In genomic region chr14:118282917-118283316, GRCm38 (mm10) we compare ENCODE assay signal across 19 mouse cellular contexts. TPM values are rescaled to one million over a fixed set of nuclear protein-coding genes. Genes with fewer than 3 reads are reported as not detected.
DNase-seq lines count a peak whose midpoint lies in the region; ATAC-seq and TF ChIP-seq lines count a peak whose summit lies in the region.
"Had no signal": no experiment of that assay in that cellular context is flagged by ENCODE, and none has a peak within 500 bp of the region (broad histone marks: within the 10 kb centered on the region; RNA-seq: fewer than 3 reads in every experiment).

No protein-coding gene starts in this region.

- no peak overlapping the region for H3K4me2 ChIP-seq in lung, embryonic 16.5 days (ENCODE audit: low read depth, low read length)
- H3K4me2 ChIP-seq: embryonic facial prominence, embryonic 15.5 days; forebrain, embryonic 13.5 days; limb, embryonic 15.5 days; midbrain, embryonic 13.5 days had no signal

- H3K4me1 ChIP-seq in lung, embryonic 16.5 days (replicated peaks; ENCODE audit: control insufficient read depth, insufficient read depth, low read length): no peaks in the 10 kb centered on the region
- H3K4me1 ChIP-seq in lung, adult 2 months (ENCODE audit: control insufficient read depth, insufficient read depth, low read length): no peaks in the 10 kb centered on the region
- H3K4me1 ChIP-seq in kidney, adult 2 months (ENCODE audit: control insufficient read depth, insufficient read depth, low read length): no peaks in the 10 kb centered on the region
- H3K4me1 ChIP-seq: embryonic facial prominence, embryonic 15.5 days; forebrain, embryonic 13.5 days; heart, embryonic 10.5 days; midbrain, embryonic 13.5 days had no signal

- TF ChIP-seq POLR2A in lung, adult 2 months (IDR thresholded peaks at IDR 0.05; ENCODE audit: borderline replicate concordance, extremely low read depth, low read depth, low read length): no peak
- no peak for TF ChIP-seq POLR2A in kidney, adult 2 months (IDR thresholded peaks at IDR 0.05; ENCODE audit: low read depth, low read length)

- WGBS in lung, embryonic 16.5 days: 56% methylated on average over 14 of the region's 14 CpGs
- 66% methylated on average over 14 of the region's 14 CpGs for WGBS in lung, adult 2 months
- WGBS in kidney, adult 2 months: 23% methylated on average over 14 of the region's 14 CpGs

- DNase-seq in lung, adult 2 months: no peak
- peak; percentile 78 for DNase-seq in kidney, adult 2 months
- peak; percentile 47 to 68 for DNase-seq in kidney, postnatal 36 days
- no peak for DNase-seq in cerebellum, postnatal 4 days (ENCODE audit: low spot score in 2 of 2)
- no peak for DNase-seq in layer of hippocampus, adult 9-10 months (ENCODE audit: low spot score)
- DNase-seq in left cerebral cortex, adult 18-20 months (ENCODE audit: low spot score in 2 of 2): no peak
- DNase-seq: B cell, adult 2 months; heart, postnatal 36 days; layer of hippocampus, postnatal 36 days; thymus, postnatal 14 days had no signal

- TF ChIP-seq CTCF in lung, adult 2 months (IDR thresholded peaks at IDR 0.05; ENCODE audit: insufficient read depth, low read length): no peak
- no peak for TF ChIP-seq CTCF in kidney, adult 2 months (conservative IDR thresholded peaks at IDR 0.05; ENCODE audit: insufficient read depth, insufficient read length, low read depth, low read length)

- H3K9me3 ChIP-seq in lung, embryonic 16.5 days (ENCODE audit: control insufficient read depth, low read length): peaks cover 11% of the 10 kb centered on the region; the same call in 1 of the 2 replicates
- H3K9me3 ChIP-seq: embryonic facial prominence, embryonic 15.5 days had no signal

- H3K27me3 ChIP-seq in lung, embryonic 16.5 days (ENCODE audit: control insufficient read depth, insufficient read depth, low read depth, low read length): no peaks in the 10 kb centered on the region
- no peaks in the 10 kb centered on the region for H3K27me3 ChIP-seq in kidney, adult 2 months (replicated peaks; ENCODE audit: control insufficient read depth, insufficient read depth, low read length)
- H3K27me3 ChIP-seq: embryonic facial prominence, embryonic 15.5 days; forebrain, embryonic 13.5 days; limb, embryonic 15.5 days; midbrain, embryonic 13.5 days had no signal

- ATAC-seq in lung, embryonic 16.5 days (ENCODE audit: low read depth): peak; percentile 57
- ATAC-seq: forebrain, embryonic 13.5 days; midbrain, embryonic 13.5 days had no signal

- no peak overlapping the region for H3K9ac ChIP-seq in lung, embryonic 16.5 days (ENCODE audit: low read length)
- H3K9ac ChIP-seq: embryonic facial prominence, embryonic 15.5 days; forebrain, embryonic 13.5 days; limb, embryonic 15.5 days; midbrain, embryonic 13.5 days had no signal

- H3K27ac ChIP-seq in lung, embryonic 16.5 days (ENCODE audit: low read length): no peak overlapping the region
- H3K27ac ChIP-seq in kidney, adult 2 months (ENCODE audit: insufficient read depth, low read depth, low read length): no peak overlapping the region
- H3K27ac ChIP-seq: embryonic facial prominence, embryonic 15.5 days; forebrain, embryonic 13.5 days; heart, embryonic 10.5 days; limb, embryonic 15.5 days; midbrain, embryonic 13.5 days had no signal

- no peak overlapping the region for H3K4me3 ChIP-seq in lung, embryonic 16.5 days (ENCODE audit: low read length)
- H3K4me3 ChIP-seq in lung, adult 2 months (replicated peaks; ENCODE audit: extremely low read depth, low read depth, low read length): no peak overlapping the region
- H3K4me3 ChIP-seq in kidney, adult 2 months (ENCODE audit: insufficient read depth, low read depth, low read length): no peak overlapping the region
- H3K4me3 ChIP-seq: embryonic facial prominence, embryonic 15.5 days; forebrain, embryonic 13.5 days; heart, embryonic 10.5 days; limb, embryonic 15.5 days; midbrain, embryonic 13.5 days had no signal

- no peaks in the 10 kb centered on the region for H3K36me3 ChIP-seq in lung, embryonic 16.5 days (ENCODE audit: control insufficient read depth, insufficient read depth, low read length)
- no peaks in the 10 kb centered on the region for H3K36me3 ChIP-seq in kidney, adult 2 months (ENCODE audit: control insufficient read depth, insufficient read depth, low read length)
- H3K36me3 ChIP-seq: embryonic facial prominence, embryonic 15.5 days; G1E; heart, embryonic 10.5 days; limb, embryonic 15.5 days; midbrain, embryonic 13.5 days had no signal

RNA-seq across cellular contexts. Expression of gene Gm9376, which starts 16.2 kb away (rescaled TPM):
- not detected in 2 replicates for polyA plus RNA-seq in lung, embryonic 16.5 days (2015; fragmentation: Nextera tagmentation; extraction: Ambion mirVana)
- polyA plus RNA-seq in lung, adult 2 months (2012; rRNA removed): not detected in 2 replicates
- not detected in 2 replicates for polyA plus RNA-seq in kidney, adult 2 months (2012; rRNA removed)
- not detected for total RNA-seq in left cerebral cortex, adult 18-20 months (2021)
- total RNA-seq: adrenal gland, postnatal 4 days; common myeloid progenitor, adult 5-6 weeks; G1E; heart, postnatal 36 days; layer of hippocampus, postnatal 36 days had no signal
- polyA plus RNA-seq: embryonic facial prominence, embryonic 15.5 days; forebrain, embryonic 13.5 days; G1E; heart, embryonic 10.5 days; limb, embryonic 15.5 days; midbrain, embryonic 13.5 days had no signal

RNA-seq across cellular contexts. Expression of gene Sox21, which starts 46.1 kb away (rescaled TPM):
- polyA plus RNA-seq in lung, embryonic 16.5 days (2015; fragmentation: Nextera tagmentation; extraction: Ambion mirVana): 0.18 and 0.24 TPM in 2 replicates
- 0.87 and 1.5 TPM in 2 replicates for polyA plus RNA-seq in lung, adult 2 months (2012; rRNA removed)
- not detected in 2 replicates for polyA plus RNA-seq in kidney, adult 2 months (2012; rRNA removed)
- total RNA-seq in left cerebral cortex, adult 18-20 months (2021): 10 to 100 TPM; 12.9 to 13.0 TPM
- total RNA-seq: common myeloid progenitor, adult 5-6 weeks; heart, postnatal 36 days had no signal

Comparison
In these comparisons a context has a peak if more than half of its experiments do, and no peak if none do; other contexts are left out.
1. DNase-seq: peak in kidney, adult 2 months (single experiment) and kidney, postnatal 36 days (2 of 2); none in lung, adult 2 months (single experiment), cerebellum, postnatal 4 days (0 of 2), layer of hippocampus, adult 9-10 months (single experiment) and left cerebral cortex, adult 18-20 months (0 of 2).